Mouse (Mus musculus) splenic B cell, adult 2 months (primary cell): Measurements from ENCODE around the gene Cyp3a41a.
"Not testable (repeated sequence)": the region's sequence is repeated elsewhere in the genome, so short reads cannot be mapped to it uniquely, and the experiment has no call there.

Experiments
- DNase-seq: peaks from one replicate; pipeline ENCODE4 v3.0.0-alpha.2; 2011; ENCODE audit warnings: low read depth, low spot score
- H3K27me3 ChIP-seq: 2 replicates; pipeline ENCODE4 v1.6.1; 2012; ENCODE audit warnings: mild to moderate bottlenecking, low read length, moderate library complexity, mixed read lengths; ENCODE audit not compliant: control insufficient read depth, poor library complexity, insufficient read depth, severe bottlenecking
- H3K36me3 ChIP-seq: 2 replicates; pipeline ENCODE4 v1.6.1; 2012; ENCODE audit warnings: mild to moderate bottlenecking, low read length, moderate library complexity, mixed read lengths; ENCODE audit not compliant: control insufficient read depth, poor library complexity, insufficient read depth, severe bottlenecking

Gene Cyp3a41a

GRCm38 (mm10) chr5:145720036-145720435 is at the start of gene Cyp3a41a:
Gene Cyp3a41a (minus strand): TSS chr5:145720136.
- DNase-seq, H3K27me3 ChIP-seq, H3K36me3 ChIP-seq: not testable (repeated sequence)

GRCm38 (mm10) chr5:145737512-145737911 is 17.6 kb upstream of the Cyp3a41a start:
- not testable (repeated sequence) for H3K27me3 ChIP-seq, DNase-seq, H3K36me3 ChIP-seq

GRCm38 (mm10) chr5:145714296-145714695 is 5.6 kb downstream of the Cyp3a41a start:
- not testable (repeated sequence) for H3K36me3 ChIP-seq, H3K27me3 ChIP-seq, DNase-seq

GRCm38 (mm10) chr5:145707372-145707771 is 12.6 kb downstream of the Cyp3a41a start:
- not testable (repeated sequence) for H3K27me3 ChIP-seq, DNase-seq, H3K36me3 ChIP-seq

- Histone ChIP-seq H3K27me3 (no peaks in the 10 kb centered on the region), H3K36me3 (no peaks in the 10 kb centered on the region)
- DNase-seq = no peak
Measured at GRCm38 (mm10) chr5:145662007-145662406, 57.9 kb downstream of the Cyp3a41a start.

GRCm38 (mm10) chr5:145647779-145648178 is 72.2 kb downstream of the Cyp3a41a start:
- Histone ChIP-seq H3K27me3 (no peaks in the 10 kb centered on the region), H3K36me3 (no peaks in the 10 kb centered on the region)
- DNase-seq = no peak
